Mouse (Mus musculus): ENCODE measurements at regions not wholly inside any gene's neighbourhood (a gene's known extent, or its start where the extent isn't known, plus 50 kb on each side); places are given as distances from the start of the nearest gene placed in this dataset.

DNA sequence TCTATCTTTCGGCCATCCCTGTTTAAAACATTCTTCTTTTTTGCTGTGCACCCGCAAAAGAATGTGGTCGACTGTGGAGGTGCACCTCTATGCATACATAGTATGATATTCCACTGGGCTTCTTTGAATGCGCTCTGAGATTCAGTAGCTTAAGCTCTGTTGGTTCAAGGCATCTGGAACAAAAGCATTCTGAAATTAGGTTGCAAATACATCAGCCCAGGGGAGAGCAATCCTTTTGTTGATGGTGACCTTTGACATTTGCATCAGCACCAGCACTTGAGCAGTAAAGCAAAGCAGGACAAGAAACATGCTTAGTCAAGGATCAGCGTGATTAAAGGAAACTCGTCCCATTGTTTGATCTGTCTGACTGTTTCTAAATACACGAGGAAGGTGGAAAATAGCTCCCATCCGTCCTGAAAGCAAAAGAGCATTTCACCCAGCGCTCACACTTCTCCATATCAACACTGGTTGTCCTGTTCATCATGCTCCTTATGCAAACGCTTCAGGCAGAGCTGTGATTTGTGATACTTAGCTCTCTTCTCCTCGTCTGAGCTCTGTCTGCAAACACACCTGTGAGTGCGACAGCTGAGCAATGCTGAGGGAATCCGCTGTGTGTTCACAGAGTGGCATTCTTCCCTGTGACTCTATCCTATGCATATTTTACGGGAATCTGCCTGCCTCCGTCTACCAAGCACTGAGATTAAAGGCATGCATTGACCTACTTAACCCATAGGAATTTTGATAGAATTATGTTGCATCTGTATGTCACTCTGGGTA, 67.4 kb upstream of the Dkk2 start:
- no peak for DNase-seq (ENCODE audit: low spot score in 2 of 2)

DNA sequence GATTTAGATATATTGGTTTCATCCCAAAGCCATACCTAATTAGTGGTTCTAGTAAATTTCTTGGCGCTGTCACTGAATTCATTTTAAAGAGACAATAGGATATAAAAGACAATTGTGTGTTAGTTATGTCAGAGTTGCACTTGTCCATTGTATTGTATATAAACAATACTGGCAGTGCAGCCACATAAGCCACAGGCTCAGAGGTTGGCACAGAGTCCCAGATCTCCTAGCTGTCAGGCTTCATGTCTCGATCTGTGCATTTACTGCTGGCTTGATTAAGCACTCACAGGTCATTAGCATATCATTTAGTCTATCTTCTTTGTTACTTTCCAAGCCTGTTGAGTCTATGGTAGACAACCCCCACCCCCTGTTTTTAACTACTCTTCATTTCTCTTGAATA, 66.6 kb upstream of the Dkk2 start:
- DNase-seq (ENCODE audit: low spot score in 2 of 2), result no peak

DNA sequence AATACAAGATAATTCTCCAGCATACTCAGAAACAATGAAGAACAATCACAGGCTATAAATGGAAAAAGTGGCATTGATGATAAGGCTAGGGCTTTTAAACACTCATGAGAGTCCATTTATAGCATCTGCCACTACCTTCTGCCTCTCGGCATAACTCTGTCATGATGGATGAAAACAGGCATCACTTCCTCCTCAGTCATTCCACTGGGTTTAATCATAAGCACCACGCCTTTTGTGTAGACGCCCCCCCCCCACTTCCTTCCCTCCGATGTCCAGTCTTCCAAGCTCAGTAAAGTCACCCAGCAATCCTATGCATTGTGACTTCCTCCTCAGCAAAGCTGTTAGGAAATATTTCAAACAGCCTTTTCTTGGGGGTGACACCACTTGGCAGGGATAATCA, 63.1 kb upstream of the Dkk2 start:
- DNase-seq (ENCODE audit: low spot score in 2 of 2), result no peak

DNA sequence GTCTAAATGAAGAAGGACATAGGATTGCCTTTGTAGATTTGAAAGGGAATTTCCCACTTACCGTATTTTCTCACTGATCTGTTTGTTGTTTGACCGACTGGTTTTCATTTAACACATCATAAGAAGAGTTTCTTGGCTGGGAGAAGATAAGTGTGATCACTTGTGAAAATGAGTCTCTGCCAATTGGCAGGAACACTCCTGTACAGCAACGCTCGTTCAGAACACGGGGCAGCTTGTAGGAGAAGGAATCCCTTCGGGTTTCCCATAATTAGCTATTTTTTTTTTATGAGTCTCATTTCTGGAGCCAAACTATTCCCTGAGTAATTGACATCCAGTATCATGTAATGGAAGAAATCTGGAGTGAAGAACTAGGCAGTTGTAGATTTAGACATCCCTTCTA, 61.8 kb upstream of the Dkk2 start:
- no peak for DNase-seq (ENCODE audit: low spot score in 2 of 2)

DNA sequence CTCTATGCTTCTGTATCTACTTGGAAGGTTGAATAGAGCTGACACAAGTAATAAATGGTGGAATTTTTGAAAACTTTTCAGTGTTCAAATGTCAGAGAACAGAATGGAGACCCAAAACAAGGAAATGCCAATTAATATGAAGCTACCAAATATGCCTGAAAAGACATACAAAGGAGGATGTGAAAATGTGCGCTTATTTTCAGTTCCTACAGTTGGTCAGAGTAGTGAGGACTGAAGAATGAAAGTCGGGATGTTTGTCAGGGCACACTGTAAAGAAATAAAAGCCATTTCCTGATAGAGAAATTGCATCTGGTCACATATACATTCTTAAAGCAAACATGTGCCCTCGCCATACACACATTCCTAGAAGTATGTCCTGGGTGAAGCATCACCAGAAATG, 56.0 kb upstream of the Dkk2 start:
- DNase-seq (ENCODE audit: low spot score in 2 of 2), result no peak

DNA sequence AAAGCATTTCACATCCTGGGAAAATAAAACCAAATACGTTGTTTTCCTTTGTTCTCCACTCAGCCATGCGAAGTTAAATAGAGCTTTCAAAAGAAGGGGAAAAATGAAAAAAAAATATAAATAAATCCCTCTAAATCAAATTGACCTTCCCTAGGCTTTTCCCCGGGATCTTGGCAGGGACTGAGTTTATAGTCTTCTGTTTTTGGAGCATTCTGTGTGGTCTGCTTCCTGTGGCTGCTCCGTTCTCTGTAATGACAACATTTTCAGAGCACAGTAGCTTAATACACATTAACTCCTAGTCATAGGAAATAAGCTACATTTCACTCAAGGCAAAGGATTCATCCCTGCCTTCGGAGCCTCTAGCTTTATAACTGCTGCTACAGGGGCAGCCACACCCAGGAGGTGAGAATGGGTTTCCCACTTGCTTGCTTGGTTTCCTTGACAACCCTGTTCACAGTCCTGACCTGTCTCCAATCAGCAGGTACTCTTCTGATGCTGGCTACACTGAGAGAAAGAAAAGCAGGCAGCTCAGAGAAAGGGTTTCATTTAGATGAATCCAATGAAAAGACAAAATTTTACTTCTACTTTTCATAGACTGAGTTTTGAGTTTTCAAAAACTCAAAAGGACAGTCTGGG, 51.9 kb upstream of the Dkk2 start:
- DNase-seq (ENCODE audit: low spot score in 2 of 2), result no peak

DNA sequence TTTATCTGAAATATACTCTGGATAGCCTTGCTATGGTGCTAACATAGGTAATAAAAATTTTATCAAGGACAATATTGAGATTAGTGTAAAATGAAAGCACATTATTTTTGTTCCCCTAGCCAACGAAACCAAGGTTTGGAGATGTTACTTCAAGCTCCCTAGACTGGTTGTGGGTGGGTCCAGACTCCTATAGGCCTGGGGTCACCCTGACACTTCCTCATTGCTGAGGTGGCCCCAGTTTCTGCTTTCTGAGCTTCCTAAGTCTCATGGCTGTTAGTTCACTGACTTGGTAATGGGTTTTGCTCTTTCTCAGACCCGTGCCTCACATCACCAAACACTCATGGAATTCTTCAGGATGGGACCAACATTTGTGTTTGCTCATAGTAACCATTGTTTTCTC, 49.9 kb upstream of the Dkk2 start:
- no peak for DNase-seq (ENCODE audit: low spot score in 2 of 2)

All from urinary bladder, postnatal 4 days (tissue).